Mouse (Mus musculus): ENCODE measurements around the gene Abhd15.

DNA sequence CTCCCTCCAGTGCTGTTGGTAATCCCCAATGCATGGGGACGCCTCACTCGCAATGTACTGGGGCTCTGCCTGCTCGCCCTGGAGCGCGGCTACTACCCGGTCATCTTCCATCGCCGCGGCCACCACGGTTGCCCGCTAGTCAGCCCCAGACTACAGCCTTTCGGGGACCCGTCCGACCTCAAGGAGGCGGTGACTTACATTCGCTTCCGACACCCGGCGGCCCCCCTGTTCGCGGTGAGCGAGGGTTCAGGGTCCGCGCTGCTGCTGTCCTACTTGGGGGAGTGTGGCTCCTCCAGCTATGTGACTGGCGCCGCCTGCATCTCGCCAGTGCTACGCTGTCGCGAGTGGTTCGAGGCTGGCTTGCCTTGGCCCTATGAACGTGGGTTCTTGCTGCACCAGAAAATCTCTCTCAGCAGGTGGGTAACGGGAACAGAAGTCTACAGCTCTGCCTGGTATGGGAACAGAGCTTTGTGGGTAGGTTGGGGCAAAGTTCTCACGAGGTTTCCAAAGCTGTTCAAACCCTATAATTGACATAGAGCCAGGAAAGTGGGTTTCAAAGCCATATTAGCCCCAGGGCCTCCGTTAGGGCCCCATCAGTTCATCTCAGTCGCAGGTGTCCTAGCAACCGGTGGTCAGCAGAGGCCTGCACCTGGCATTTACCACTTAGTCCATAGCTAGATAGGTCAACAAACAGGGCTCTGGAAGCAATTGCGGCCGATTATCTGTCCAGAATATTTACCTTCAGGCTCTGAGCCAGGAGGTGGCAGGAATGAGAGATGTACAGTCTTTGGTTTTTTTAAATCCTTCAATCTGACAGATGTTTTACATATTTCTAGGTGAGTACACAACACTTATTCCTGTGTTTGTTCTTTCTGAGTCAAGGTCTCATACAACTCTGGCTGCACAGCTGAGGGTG lies 974 bp downstream of the Abhd15 start, which contains the start of gene Trp53i13:
- TF ChIP-seq POLR2A (IDR thresholded peaks at IDR 0.05; ENCODE audit: low read depth, low read length) (no peak), CTCF (IDR thresholded peaks at IDR 0.05; ENCODE audit: borderline replicate concordance, insufficient read depth, low read length) (no peak)
